Mouse (Mus musculus) erythroblast, embryonic 14.5 days (primary cell): ENCODE measurements around the gene Ptpre.

ENCODE experiments used
- GATA1 ChIP-seq: IDR thresholded peaks from 2 replicates; pipeline ENCODE4 v1.6.1; 2012; ENCODE audit warnings: low read length, inconsistent platforms, mixed read lengths
- TAL1 ChIP-seq: IDR thresholded peaks from 3 replicates; pipeline ENCODE4 v1.6.1; 2012; ENCODE audit warnings: low read length, inconsistent platforms, mixed read lengths

- TF ChIP-seq GATA1 (no peak), TAL1 (no peak)
Observed at GRCm38 (mm10) chr7:135641698-135642507, 104.6 kb downstream of the Ptpre start.
